Mouse (Mus musculus) kidney, embryonic 14.5 days (tissue): Measurements from ENCODE around the gene Rcsd1. TPM values are rescaled to one million over a fixed set of nuclear protein-coding genes. Genes with fewer than 3 reads are reported as not detected.

ENCODE experiments used
- ATAC-seq: fragments of 200-750 bp; cut with Nextera tagmentation; 2 replicates; pipeline ENCODE4 v1.8.0; 2017; ENCODE audit warnings: moderate number of reproducible peaks, mild to moderate bottlenecking, moderate TSS enrichment, moderate library complexity; ENCODE audit not compliant: low FRiP score, low TSS enrichment
- H3K27ac ChIP-seq: fragments of 300-500 bp; sonication (generic); 2 replicates; pipeline ENCODE4 v1.5.1; 2014; ENCODE audit warnings: low read depth, mild to moderate bottlenecking, low read length, moderate library complexity, mixed read lengths
- H3K27me3 ChIP-seq: fragments of 300-500 bp; sonication (generic); 2 replicates; pipeline ENCODE4 v1.6.1; 2014; ENCODE audit warnings: mild to moderate bottlenecking, low read length; ENCODE audit not compliant: control insufficient read depth, insufficient read depth
- H3K36me3 ChIP-seq: fragments of 300-500 bp; sonication (generic); 2 replicates; pipeline ENCODE4 v1.6.1; 2014; ENCODE audit warnings: low read length, mixed read lengths; ENCODE audit not compliant: control insufficient read depth, insufficient read depth
- H3K4me1 ChIP-seq: fragments of 300-500 bp; sonication (generic); 2 replicates; pipeline ENCODE4 v1.6.1; 2014; ENCODE audit warnings: low read length, mixed read lengths; ENCODE audit not compliant: control insufficient read depth, insufficient read depth
- H3K4me2 ChIP-seq: fragments of 300-500 bp; sonication (generic); replicated peaks from 2 replicates; pipeline ENCODE4 v1.6.1; 2014; ENCODE audit warnings: low read depth, mild to moderate bottlenecking, low read length
- H3K4me3 ChIP-seq: fragments of 300-500 bp; sonication (generic); 2 replicates; pipeline ENCODE4 v1.5.1; 2014; ENCODE audit warnings: mild to moderate bottlenecking, low read length
- H3K9ac ChIP-seq: fragments of 300-500 bp; sonication (generic); 2 replicates; pipeline ENCODE4 v1.6.1; 2014; ENCODE audit warnings: low read depth, mild to moderate bottlenecking, low read length, moderate library complexity
- H3K9me3 ChIP-seq: fragments of 300-500 bp; sonication (generic); 2 replicates; pipeline ENCODE4 v1.6.1; 2016; ENCODE audit warnings: low read length; ENCODE audit not compliant: control insufficient read depth
- WGBS: fragments of 180-500 bp; shearing (Covaris S2); extraction: QIAGEN DNeasy Blood & Tissue Kit; methylation state at CpG from one replicate; pipeline ENCODE4 v1.1.7; 2014; 5-methylcytosine and 5-hydroxymethylcytosine counted together
- polyA plus RNA-seq: library from polyadenylated mRNA; unstranded; fragments of >200 nt; fragmentation: Nextera tagmentation; extraction: Ambion mirVana; gene quantifications from 2 replicates; pipeline ENCODE4 v1.2.1, GENCODE M21; 2014

Gene Rcsd1
- polyA plus RNA-seq, 1 experiment from 2014 or later: 44.4 TPM

DNA sequence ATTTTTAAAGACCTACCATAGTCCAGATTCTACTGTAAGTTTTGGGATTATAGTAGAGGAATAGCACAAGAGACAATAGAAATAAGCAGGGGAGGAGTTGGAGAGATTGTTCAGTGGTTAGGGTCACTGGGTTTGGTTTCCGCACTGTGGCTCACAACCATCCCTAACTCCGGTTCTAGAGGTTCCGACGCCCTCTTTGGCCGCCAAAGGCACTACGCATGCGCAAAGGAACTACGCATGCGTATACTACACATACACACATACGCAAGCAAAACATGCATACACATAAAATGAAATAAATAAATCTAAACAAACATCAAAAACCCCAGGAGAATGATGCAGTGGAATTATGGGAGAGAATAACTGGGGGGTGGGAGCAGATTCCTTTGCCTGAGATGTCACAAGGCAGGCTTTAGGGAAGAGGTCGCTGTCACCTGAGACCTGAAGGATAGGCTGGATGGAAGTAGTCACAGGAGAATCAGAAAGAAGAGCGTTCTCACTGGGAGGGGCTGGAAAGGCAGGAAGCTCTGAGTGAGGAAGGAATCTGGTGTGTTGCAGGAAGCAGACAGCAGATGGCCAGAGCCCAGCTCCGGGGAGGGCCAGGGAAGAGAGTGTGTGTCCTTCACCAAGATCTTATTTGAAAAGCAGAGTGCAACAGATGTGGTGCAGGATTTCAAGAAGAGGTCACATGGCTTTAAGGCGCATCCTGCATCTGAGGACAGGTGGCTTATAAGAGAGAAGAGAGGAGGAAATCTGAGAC is 56.3 kb downstream of the Rcsd1 start:
- Histone ChIP-seq H3K27ac (no peak overlapping the region), H3K27me3 (no peaks in the 10 kb centered on the region), H3K9me3 (no peaks in the 10 kb centered on the region), H3K36me3 (peaks cover 52% of the 10 kb centered on the region), H3K4me1 (0 out of 2 replicates have a peak, but pooled peaks cover 3% of the 10 kb centered on the region), H3K4me2 (no peak overlapping the region), H3K9ac (no peak overlapping the region), H3K4me3 (no peak overlapping the region)
- WGBS: 75% methylated on average over 14 of the region's 14 CpGs
- peak; percentile 79 for ATAC-seq

DNA sequence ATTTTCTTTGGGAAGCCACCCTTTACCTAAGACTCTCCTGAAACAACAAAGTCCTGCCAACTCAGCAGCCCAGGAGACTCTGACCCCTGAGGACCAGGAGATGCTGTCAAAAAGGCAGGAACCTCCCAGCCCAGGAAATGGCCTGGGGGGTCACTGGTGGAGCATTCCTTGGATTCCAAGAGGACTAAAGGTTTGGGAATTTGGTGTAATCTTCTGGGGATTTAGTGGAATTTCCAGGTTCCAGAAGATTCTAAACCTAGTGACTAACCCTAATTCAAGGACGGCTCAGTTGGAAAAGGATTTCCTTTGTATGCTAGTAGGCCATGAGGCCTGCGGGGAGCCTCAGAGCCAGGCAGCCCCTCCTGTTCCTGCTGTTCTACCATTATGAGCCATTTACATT is 57.0 kb downstream of the Rcsd1 start:
- H3K4me1 ChIP-seq: 0 out of 2 replicates have a peak, but pooled peaks cover 3% of the 10 kb centered on the region
- no peak overlapping the region for H3K4me2 ChIP-seq
- H3K9me3 ChIP-seq: no peaks in the 10 kb centered on the region
- H3K36me3 ChIP-seq: peaks cover 44% of the 10 kb centered on the region
- H3K27ac ChIP-seq: no peak overlapping the region; the same call in 1 of the 2 replicates
- no peak for ATAC-seq
- no peaks in the 10 kb centered on the region for H3K27me3 ChIP-seq
- H3K9ac ChIP-seq: no peak overlapping the region
- 73% methylated on average over 2 of the region's 2 CpGs for WGBS
- H3K4me3 ChIP-seq: no peak overlapping the region

- Histone ChIP-seq H3K36me3 (peaks cover 36% of the 10 kb centered on the region), H3K4me1 (0 out of 2 replicates have a peak, but pooled peaks cover 3% of the 10 kb centered on the region), H3K27me3 (no peaks in the 10 kb centered on the region), H3K9ac (no peak overlapping the region), H3K27ac (no peak overlapping the region), H3K4me3 (no peak overlapping the region), H3K4me2 (no peak overlapping the region), H3K9me3 (no peaks in the 10 kb centered on the region)
- WGBS: 71% methylated on average over 5 of the region's 5 CpGs
- ATAC-seq: no peak
These were observed 58.4 kb downstream of the Rcsd1 start for GRCm38 (mm10) chr1:165651158-165651557.

GRCm38 (mm10) chr1:165645102-165645501 is 64.5 kb downstream of the Rcsd1 start:
- peaks cover 10% of the 10 kb centered on the region for H3K36me3 ChIP-seq
- 75% methylated on average over 4 of the region's 4 CpGs for WGBS
- H3K4me1 ChIP-seq: no peaks in the 10 kb centered on the region
- no peak overlapping the region for H3K27ac ChIP-seq
- no peak overlapping the region for H3K9ac ChIP-seq
- H3K9me3 ChIP-seq: no peaks in the 10 kb centered on the region
- no peaks in the 10 kb centered on the region for H3K27me3 ChIP-seq
- no peak overlapping the region for H3K4me2 ChIP-seq
- no peak for ATAC-seq
- no peak overlapping the region for H3K4me3 ChIP-seq

- H3K4me2 ChIP-seq: no peak overlapping the region; the same call in 1 of the 2 replicates
- no peaks in the 10 kb centered on the region for H3K9me3 ChIP-seq
- H3K27ac ChIP-seq: no peak overlapping the region
- H3K27me3 ChIP-seq: no peaks in the 10 kb centered on the region
- WGBS: 71% methylated on average over 5 of the region's 5 CpGs
- H3K36me3 ChIP-seq: no peaks in the 10 kb centered on the region
- H3K9ac ChIP-seq: no peak overlapping the region
- ATAC-seq: no peak
- H3K4me1 ChIP-seq: no peaks in the 10 kb centered on the region
- peak overlapping the region; percentile 81; the same call in 1 of the 2 replicates for H3K4me3 ChIP-seq
These were observed 65.8 kb downstream of the Rcsd1 start for GRCm38 (mm10) chr1:165643735-165644134.

DNA sequence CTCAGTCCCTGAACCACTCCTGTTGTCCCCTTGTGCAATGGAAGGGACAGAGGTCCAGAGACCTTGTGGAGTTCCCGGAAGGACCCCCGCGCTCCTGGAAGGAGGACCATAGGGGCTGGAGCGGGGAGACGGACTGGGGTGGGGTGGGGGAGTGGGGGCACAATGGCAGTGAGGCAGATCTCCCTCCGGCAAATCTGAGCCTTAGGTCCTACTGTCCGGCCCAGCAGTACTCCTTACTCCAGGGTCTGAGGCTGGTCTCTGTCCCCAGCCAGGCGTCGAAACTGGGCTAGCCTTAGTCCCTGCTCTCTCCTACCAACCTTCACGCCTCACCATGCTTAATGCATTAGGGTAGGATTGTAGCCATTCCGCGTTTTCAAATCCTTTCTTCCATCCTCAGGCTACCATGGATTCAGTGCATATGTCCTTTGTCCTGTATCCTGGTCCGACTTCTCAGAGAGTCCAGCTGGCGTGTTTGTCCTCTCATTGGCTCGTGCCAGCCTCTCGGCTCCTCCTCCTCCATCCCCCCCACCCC is 66.7 kb downstream of the Rcsd1 start:
- peak overlapping the region; percentile 66 for H3K4me2 ChIP-seq
- no peaks in the 10 kb centered on the region for H3K4me1 ChIP-seq
- peak; percentile 82 for ATAC-seq
- H3K9me3 ChIP-seq: no peaks in the 10 kb centered on the region
- no peaks in the 10 kb centered on the region for H3K36me3 ChIP-seq
- WGBS: 1% methylated on average over 14 of the region's 16 CpGs
- peak overlapping the region; percentile 93 for H3K9ac ChIP-seq
- H3K27me3 ChIP-seq: no peaks in the 10 kb centered on the region
- H3K27ac ChIP-seq: peak overlapping the region; percentile 94
- H3K4me3 ChIP-seq: peak overlapping the region; percentile 81

GRCm38 (mm10) chr1:165641786-165642771 is 67.5 kb downstream of the Rcsd1 start:
- WGBS: under 1% methylated on average over 75 of the region's 75 CpGs
- Histone ChIP-seq H3K4me1 (no peaks in the 10 kb centered on the region), H3K9ac (peak overlapping the region; percentile 93), H3K36me3 (no peaks in the 10 kb centered on the region), H3K4me2 (peak overlapping the region; percentile 66), H3K27me3 (no peaks in the 10 kb centered on the region), H3K9me3 (no peaks in the 10 kb centered on the region), H3K4me3 (peak overlapping the region; percentile 81), H3K27ac (peak overlapping the region; percentile 94)
- ATAC-seq: peak; percentile 83

DNA sequence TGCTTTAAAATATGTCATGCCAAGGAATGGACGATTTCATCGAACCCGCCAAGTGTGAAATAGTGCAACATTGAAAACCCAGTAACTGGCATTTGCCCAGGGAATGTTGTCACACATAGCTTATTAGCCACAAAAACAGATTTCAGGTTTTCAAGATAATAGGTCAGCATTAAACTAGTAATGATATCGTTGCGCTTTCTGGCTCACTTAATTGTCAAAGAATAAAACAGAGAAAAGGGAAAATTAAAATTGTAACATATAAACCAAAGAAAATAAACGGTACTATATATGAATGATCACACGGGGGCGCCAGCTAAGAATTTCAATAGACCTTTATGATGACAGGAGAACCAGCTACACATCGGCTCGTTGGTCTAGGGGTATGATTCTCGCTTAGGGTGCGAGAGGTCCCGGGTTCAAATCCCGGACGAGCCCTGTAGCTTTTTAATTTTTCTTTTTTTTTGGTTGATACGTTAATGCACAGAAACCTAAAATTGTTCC is 68.2 kb downstream of the Rcsd1 start:
- Histone ChIP-seq H3K4me2 (peak overlapping the region; percentile 33), H3K27me3 (no peaks in the 10 kb centered on the region), H3K4me1 (no peaks in the 10 kb centered on the region), H3K4me3 (peak overlapping the region; percentile 81), H3K27ac (no peak overlapping the region), H3K9ac (peak overlapping the region; percentile 72), H3K9me3 (no peaks in the 10 kb centered on the region), H3K36me3 (no peaks in the 10 kb centered on the region)
- peak; percentile 44; the same call in 1 of the 2 replicates for ATAC-seq
- 8% methylated on average over 16 of the region's 16 CpGs for WGBS
